Mouse (Mus musculus): ENCODE measurements around the gene Slc4a1ap. TPM values are rescaled to one million over a fixed set of nuclear protein-coding genes. Genes with fewer than 3 reads are reported as not detected.

The Slc4a1ap gene
- 7.7 and 8.4 TPM in 2 replicates for polyA plus RNA-seq (2012; rRNA removed)

DNA sequence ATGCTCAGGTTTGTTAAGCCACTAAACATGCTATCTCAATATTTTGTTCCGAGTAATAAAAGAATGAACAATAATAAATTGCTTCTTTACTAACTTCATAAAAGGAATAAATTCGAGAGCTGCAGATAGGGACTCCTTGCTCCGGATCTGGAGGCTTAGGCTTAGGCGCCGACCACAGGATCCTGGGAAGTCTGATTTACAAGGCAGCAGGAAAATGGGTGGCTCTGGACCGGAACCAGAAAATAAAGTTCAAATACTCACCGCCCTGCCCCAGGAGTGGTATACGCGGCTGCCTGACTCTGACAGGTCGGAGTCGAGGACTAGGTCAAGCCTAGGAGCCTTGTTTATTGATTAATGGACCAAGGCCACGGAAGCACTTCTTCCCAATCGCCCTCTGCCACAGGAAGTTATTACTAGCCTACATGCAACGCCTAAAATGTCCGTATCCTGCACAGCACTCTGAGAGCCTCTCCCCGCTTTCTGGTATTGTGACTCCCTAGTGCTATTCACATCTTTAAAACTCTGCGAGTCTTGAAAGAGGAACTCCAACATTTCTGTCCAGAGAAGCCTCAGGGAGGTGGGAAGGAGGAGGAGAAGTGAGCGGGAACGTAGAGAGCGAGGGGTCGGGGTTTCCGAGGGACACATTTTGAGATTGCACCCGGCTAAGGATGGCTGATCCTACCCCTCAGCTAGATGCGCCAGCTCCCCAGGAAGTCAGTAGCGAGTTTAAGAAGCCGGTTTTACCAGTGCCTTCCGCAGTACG is at the start of gene Slc4a1ap:
Slc4a1ap (plus strand) TSS at position 642 of the 763 bp plus-strand sequence.

DNA sequence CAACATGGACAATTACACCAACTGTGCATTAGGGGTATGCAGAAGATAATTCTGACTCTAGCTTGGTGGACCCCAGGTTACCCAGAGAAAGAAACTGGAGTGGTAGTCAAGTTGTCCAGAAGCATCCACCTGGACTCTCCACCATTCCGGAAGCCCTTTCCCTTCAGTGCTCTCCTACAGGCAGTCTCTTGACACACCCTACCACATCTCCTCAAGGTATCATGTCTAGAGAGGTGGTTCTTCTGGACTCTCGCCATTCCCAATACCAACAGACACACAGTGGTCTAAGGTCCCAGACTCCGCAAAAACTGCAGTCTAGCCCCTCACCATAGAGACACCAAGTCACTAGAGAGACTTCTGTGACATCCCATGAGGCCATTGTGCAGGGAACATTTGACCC is 41.4 kb upstream of the Slc4a1ap start, which contains the start of gene 4930548H24Rik:
4930548H24Rik (plus strand) TSS at position 301 of the 400 bp plus-strand sequence.

DNA sequence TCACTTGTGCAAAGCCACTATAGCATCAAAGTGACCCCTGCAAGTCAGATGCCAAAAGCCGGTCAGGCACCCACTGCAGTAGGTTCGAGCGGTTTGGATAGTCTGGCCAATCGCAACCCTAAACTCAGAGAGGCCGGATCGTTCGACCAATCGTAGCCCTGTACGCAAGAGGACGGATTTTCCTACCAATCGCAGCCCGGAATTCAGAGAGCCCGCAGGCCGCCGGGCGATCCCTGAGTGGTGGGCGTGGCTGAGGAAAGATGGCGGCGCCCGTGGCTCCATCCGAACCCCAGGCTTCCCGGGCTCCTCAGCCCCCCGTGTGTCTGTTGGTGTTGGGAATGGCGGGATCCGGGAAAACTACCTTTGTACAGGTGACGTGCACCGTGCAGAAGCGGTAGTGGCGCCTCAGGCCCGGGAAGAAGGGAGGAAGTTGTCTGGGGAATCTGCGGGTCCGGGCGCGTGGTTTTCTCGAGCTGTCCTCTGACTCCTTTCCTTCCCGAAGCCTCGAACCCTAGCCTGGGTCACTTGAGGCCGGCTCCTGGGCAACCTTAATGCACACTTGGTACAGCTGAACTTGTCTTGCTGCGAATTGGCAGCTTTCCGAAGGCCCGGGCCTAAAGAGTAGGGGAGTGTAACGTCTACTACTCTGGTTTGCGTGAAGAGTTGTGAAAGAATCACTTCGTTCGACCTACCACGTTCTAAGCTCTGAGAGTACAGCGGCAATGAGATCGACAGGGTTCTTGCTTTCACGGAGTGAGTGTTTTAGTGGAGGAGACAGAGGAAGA is 32.1 kb upstream of the Slc4a1ap start, which contains the start of gene Gpn1:
Gpn1 (plus strand) TSS at position 229 of the 785 bp plus-strand sequence.

DNA sequence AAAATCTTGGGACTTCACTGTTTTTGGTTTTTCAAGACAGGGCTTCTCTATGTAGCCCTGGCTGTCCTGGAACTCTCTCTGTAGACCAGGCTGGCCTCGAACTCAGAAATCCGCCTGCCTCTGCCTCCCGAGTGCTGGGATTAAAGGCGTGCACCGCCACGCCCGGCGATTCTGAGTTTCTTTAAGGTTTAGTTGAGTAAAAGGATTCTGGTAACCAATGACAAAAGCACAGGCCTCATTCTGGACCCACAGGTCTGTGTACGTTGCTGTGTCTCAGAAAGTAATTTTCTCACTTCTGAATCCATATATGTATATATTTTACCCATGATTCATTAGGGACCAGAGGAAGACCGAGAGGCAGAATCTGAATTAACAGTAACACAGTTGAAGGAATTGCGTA is 912 bp downstream of the Slc4a1ap start, which contains the start of gene Supt7l:
Supt7l (minus strand) TSS at position 101 of the 400 bp plus-strand sequence.

DNA sequence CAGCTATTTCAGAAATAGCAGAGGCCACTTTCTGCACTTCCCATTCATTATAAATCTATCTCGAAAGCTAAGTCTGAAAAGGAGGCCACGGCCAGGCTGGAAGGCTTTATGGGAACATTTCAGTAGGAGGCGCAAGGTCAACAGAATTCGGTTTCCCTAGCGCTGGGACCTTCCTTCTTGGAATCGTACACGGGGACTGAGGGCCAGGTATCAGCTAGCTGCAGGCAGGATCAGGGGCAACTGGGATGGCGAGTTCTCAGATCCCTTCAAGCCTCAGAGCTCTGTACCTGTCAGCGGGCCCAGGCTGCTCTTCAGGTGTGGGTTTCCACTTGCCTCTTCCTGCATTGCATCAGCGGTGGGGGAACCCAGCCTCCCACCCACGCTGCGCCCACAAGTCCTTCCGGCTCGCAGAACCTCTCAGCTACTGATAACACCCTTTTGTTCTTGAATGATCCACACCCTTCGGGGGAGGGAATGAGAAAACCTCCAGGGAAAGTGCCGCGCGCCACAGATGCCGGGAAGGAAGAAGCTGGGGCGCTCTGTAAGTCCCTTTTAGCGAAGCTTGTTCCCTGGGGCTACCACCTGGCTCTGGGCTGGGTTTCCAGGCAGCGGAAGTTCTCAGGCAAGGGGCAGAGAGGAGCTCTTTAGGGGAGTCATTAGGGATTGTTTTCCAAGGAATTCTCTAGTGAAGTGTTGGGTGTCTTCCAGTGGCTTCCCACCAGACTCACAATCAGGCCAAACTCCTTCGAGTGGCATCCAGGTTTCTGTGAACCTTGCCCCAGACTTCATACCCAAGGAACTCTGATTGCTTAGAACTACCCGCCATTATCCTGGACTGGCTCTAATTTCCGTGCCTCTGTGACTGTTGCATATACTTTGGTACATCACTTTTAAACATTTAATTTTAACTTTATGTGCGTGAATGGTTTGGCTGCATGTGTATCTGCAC is 70.0 kb downstream of the Slc4a1ap start, which contains the start of gene Mrpl33:
Mrpl33 (plus strand) TSS at position 455 of the 949 bp plus-strand sequence.

Other genes with a start within 250 kb of the Slc4a1ap start
- gene Ift172, start 235.9 kb upstream of the Slc4a1ap start, polyA plus RNA-seq (2012; rRNA removed) = 5.0 and 5.2 TPM in 2 replicates
- 5.7 and 6.2 TPM in 2 replicates for gene Fndc4, start 230.9 kb upstream of the Slc4a1ap start, polyA plus RNA-seq (2012; rRNA removed)
- gene Gckr, start 229.6 kb upstream of the Slc4a1ap start, polyA plus RNA-seq (2012; rRNA removed) = 48.7 and 57.4 TPM in 2 replicates
- 6.0 and 7.5 TPM in 2 replicates for gene Zfp512, start 74.6 kb upstream of the Slc4a1ap start, polyA plus RNA-seq (2012; rRNA removed)
- gene 4930548H24Rik, start 41.3 kb upstream of the Slc4a1ap start, polyA plus RNA-seq (2012; rRNA removed) = 0.01 and 0.02 TPM in 2 replicates
- gene Gpn1, start 32.3 kb upstream of the Slc4a1ap start, polyA plus RNA-seq (2012; rRNA removed) = 5.7 and 5.9 TPM in 2 replicates
- 5.5 and 5.7 TPM in 2 replicates for gene Supt7l, start 812 bp downstream of the Slc4a1ap start, polyA plus RNA-seq (2012; rRNA removed)
- gene Mrpl33, start 69.9 kb downstream of the Slc4a1ap start, polyA plus RNA-seq (2012; rRNA removed) = 68.5 and 71.4 TPM in 2 replicates
- gene Rbks, start 170.6 kb downstream of the Slc4a1ap start, polyA plus RNA-seq (2012; rRNA removed) = 9.7 and 10.1 TPM in 2 replicates
- 13.1 and 14.1 TPM in 2 replicates for gene Babam2, start 170.7 kb downstream of the Slc4a1ap start, polyA plus RNA-seq (2012; rRNA removed)